Mouse (Mus musculus) C2C12 (cell line): ENCODE data around the gene Sh2b3.

Source experiments
- CTCF ChIP-seq: IDR thresholded peaks from one replicate; pipeline ENCODE4 v1.5.1; 2011; ENCODE audit not compliant: control insufficient read depth, insufficient read depth, insufficient read length
- MAX ChIP-seq: IDR thresholded peaks from one replicate; pipeline ENCODE4 v1.6.1; 2011; ENCODE audit warnings: mild to moderate bottlenecking, control low read depth
- MYOD1 ChIP-seq: IDR thresholded peaks from one replicate; pipeline ENCODE4 v1.6.1; 2011; ENCODE audit warnings: low read depth; ENCODE audit not compliant: control insufficient read depth, insufficient read length
- MYOG ChIP-seq: IDR thresholded peaks from one replicate; pipeline ENCODE4 v1.6.1; 2011; ENCODE audit not compliant: control insufficient read depth, insufficient read length; ENCODE audit errors: extremely low read depth

DNA sequence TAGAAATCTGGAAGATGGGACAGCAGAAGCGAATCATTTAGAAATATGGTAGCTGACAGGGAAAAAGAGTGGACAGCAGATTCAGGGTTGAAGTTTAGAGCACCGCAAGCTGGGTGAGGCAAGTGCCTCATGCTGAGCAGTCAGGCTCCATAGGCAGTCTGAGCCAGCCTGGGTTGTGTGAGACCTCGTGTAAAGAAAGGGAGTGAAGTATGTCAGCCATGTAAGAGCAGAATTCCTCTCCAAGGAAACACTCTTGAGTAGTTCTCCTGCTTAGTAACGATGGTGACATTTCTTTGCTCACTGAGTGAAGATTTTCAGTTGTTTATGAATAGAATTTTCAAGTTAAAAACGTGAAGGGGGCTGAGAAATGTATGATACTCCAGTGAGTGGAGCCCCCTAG, 57.3 kb downstream of the Sh2b3 start:
- TF ChIP-seq CTCF (no peak), MYOD1 (no peak), MYOG (no peak), MAX (no peak)
